Mouse (Mus musculus) testis, adult 2 months (tissue): Measurements from ENCODE around the gene Gucy1a1.

Experiments
- CTCF ChIP-seq: fragments of 200-500 bp; IDR thresholded peaks from 2 replicates; pipeline ENCODE4 v1.5.1; 2012; ENCODE audit warnings: low read depth, mild to moderate bottlenecking, inconsistent platforms, low read length, moderate library complexity; ENCODE audit not compliant: control insufficient read depth, insufficient read depth, insufficient replicate concordance
- POLR2A ChIP-seq: fragments of 200-500 bp; IDR thresholded peaks from 2 replicates; pipeline ENCODE4 v1.6.1; 2012; ENCODE audit warnings: low read depth, mild to moderate bottlenecking, inconsistent platforms, low read length, moderate library complexity; ENCODE audit not compliant: control insufficient read depth

GRCm38 (mm10) chr3:82108951-82109350, 36.6 kb downstream of the Gucy1a1 start:
- TF ChIP-seq CTCF (no peak), POLR2A (no peak)
